24 mouse cellular contexts compared by ENCODE assay signal in genomic region chr14:112002881-112003280, GRCm38 (mm10).
DNase-seq lines count a peak whose midpoint lies in the region; ATAC-seq lines count a peak whose summit lies in the region.
"Had no signal": no experiment of that assay in that cellular context is flagged by ENCODE, and none has a peak within 500 bp of the region (broad histone marks: within the 10 kb centered on the region; RNA-seq: fewer than 3 reads in every experiment).

No protein-coding gene starts in this region.

- no peaks in the 10 kb centered on the region for H3K36me3 ChIP-seq in forebrain, embryonic 16.5 days (ENCODE audit: control insufficient read depth, insufficient read depth)
- H3K36me3 ChIP-seq in forebrain, embryonic 10.5 days (replicated peaks): no peaks in the 10 kb centered on the region
- H3K36me3 ChIP-seq: embryonic facial prominence, embryonic 15.5 days; heart, embryonic 10.5 days; hindbrain, embryonic 12.5 days had no signal

- 63% methylated on average over 3 of the region's 3 CpGs for WGBS in forebrain, embryonic 16.5 days
- WGBS in forebrain, embryonic 10.5 days: 95% methylated on average over 3 of the region's 3 CpGs

- DNase-seq in forebrain, embryonic 10.5 days (ENCODE audit: extremely low spot score, low spot score): no peak
- DNase-seq in layer of hippocampus, adult 9-11 months: peak; percentile 15
- no peak for DNase-seq in layer of hippocampus, postnatal 25 days (ENCODE audit: extremely low spot score in 1 of 2, low spot score in 1 of 2)
- DNase-seq in retina, embryonic 14.5 days (ENCODE audit: low spot score): peak; percentile 17
- no peak for DNase-seq in spleen, postnatal 4 days (ENCODE audit: low spot score in 2 of 2)
- DNase-seq: adrenal gland, postnatal 14 days; cerebellum, adult 8-10 months; cerebellum, postnatal 14 days; embryo, embryonic 11 days; gastrocnemius, adult 2 months; gastrocnemius, postnatal 36 days; heart, adult 11 months; heart, postnatal 10 days; heart, postnatal 4 days had no signal

- H3K9me3 ChIP-seq in forebrain, embryonic 16.5 days (ENCODE audit: control insufficient read depth, low read length): no peaks in the 10 kb centered on the region
- H3K9me3 ChIP-seq in forebrain, embryonic 10.5 days: no peaks in the 10 kb centered on the region
- H3K9me3 ChIP-seq: embryonic facial prominence, embryonic 15.5 days; heart, embryonic 10.5 days; hindbrain, embryonic 12.5 days had no signal

- H3K27me3 ChIP-seq in forebrain, embryonic 16.5 days (replicated peaks; ENCODE audit: control insufficient read depth, insufficient read depth, low read length): no peaks in the 10 kb centered on the region
- H3K27me3 ChIP-seq in forebrain, embryonic 10.5 days (ENCODE audit: poor library complexity, severe bottlenecking): no peaks in the 10 kb centered on the region
- H3K27me3 ChIP-seq: CH12.LX; embryonic facial prominence, embryonic 15.5 days; hindbrain, embryonic 12.5 days; Patski had no signal

- peak; percentile 47; the same call in 1 of the 2 replicates for ATAC-seq in forebrain, embryonic 16.5 days
- ATAC-seq: activated CD4-positive, CD25-positive, alpha-beta regulatory T cell, adult 4 months; hindbrain, embryonic 16.5 days; inflammation-experienced regulatory T-cells, adult 6 months; Patski had no signal

- no peak overlapping the region for H3K4me3 ChIP-seq in forebrain, embryonic 16.5 days (replicated peaks; ENCODE audit: low read length)
- no peak overlapping the region for H3K4me3 ChIP-seq in forebrain, embryonic 10.5 days
- H3K4me3 ChIP-seq: embryonic facial prominence, embryonic 15.5 days; erythroblast, embryonic 14.5 days; gastrocnemius, adult 2 months; heart, embryonic 10.5 days; hindbrain, embryonic 12.5 days had no signal

- no peak overlapping the region for H3K9ac ChIP-seq in forebrain, embryonic 16.5 days (replicated peaks; ENCODE audit: low read depth, low read length)
- H3K9ac ChIP-seq: embryonic facial prominence, embryonic 15.5 days; hindbrain, embryonic 12.5 days had no signal

- no peak overlapping the region for H3K4me2 ChIP-seq in forebrain, embryonic 16.5 days (ENCODE audit: low read length)
- H3K4me2 ChIP-seq: embryonic facial prominence, embryonic 15.5 days; hindbrain, embryonic 12.5 days had no signal

- H3K27ac ChIP-seq in forebrain, embryonic 16.5 days (ENCODE audit: low read length): no peak overlapping the region
- no peak overlapping the region for H3K27ac ChIP-seq in forebrain, embryonic 10.5 days
- H3K27ac ChIP-seq: embryonic facial prominence, embryonic 15.5 days; gastrocnemius, adult 2 months; heart, embryonic 10.5 days; hindbrain, embryonic 12.5 days had no signal

- H3K4me1 ChIP-seq in forebrain, embryonic 16.5 days (replicated peaks; ENCODE audit: control insufficient read depth, insufficient read depth, low read length): no peaks in the 10 kb centered on the region
- H3K4me1 ChIP-seq in forebrain, embryonic 10.5 days: no peaks in the 10 kb centered on the region
- H3K4me1 ChIP-seq: embryonic facial prominence, embryonic 15.5 days; heart, embryonic 10.5 days; hindbrain, embryonic 12.5 days had no signal

Comparison
In these comparisons a context has a peak if more than half of its experiments do, and no peak if none do; other contexts are left out.
1. DNase-seq: peak in layer of hippocampus, adult 9-11 months (single experiment) and retina, embryonic 14.5 days (single experiment); none in forebrain, embryonic 10.5 days (single experiment), layer of hippocampus, postnatal 25 days (0 of 2) and spleen, postnatal 4 days (0 of 2).